Mouse (Mus musculus) embryonic fibroblast, embryonic 13.5 days (primary cell): ENCODE results near the gene Gm20708. TPM values are rescaled to one million over a fixed set of nuclear protein-coding genes. Genes with fewer than 3 reads are reported as not detected.

ENCODE experiments used
- H3K27ac ChIP-seq: 2 replicates; pipeline ENCODE4 v1.5.1; 2012; ENCODE audit warnings: low read length, control low read depth, inconsistent platforms; ENCODE audit not compliant: insufficient read depth
- H3K4me1 ChIP-seq: 2 replicates; pipeline ENCODE4 v1.6.1; 2011; ENCODE audit warnings: low read length; ENCODE audit not compliant: control insufficient read depth, insufficient read depth
- H3K4me3 ChIP-seq: 2 replicates; pipeline ENCODE4 v1.5.1; 2011; ENCODE audit warnings: mild to moderate bottlenecking, control low read depth, low read length; ENCODE audit not compliant: insufficient read depth
- CTCF ChIP-seq: IDR thresholded peaks from 2 replicates; pipeline ENCODE4 v1.5.1; 2011; ENCODE audit warnings: mild to moderate bottlenecking, control low read depth, low read length, moderate library complexity, borderline replicate concordance; ENCODE audit not compliant: insufficient read depth
- POLR2A ChIP-seq: IDR thresholded peaks from 2 replicates; pipeline ENCODE4 v1.6.1; 2011; ENCODE audit warnings: low read depth, mild to moderate bottlenecking, control low read depth, low read length, moderate library complexity
- polyA plus RNA-seq: library from polyadenylated mRNA; stranded (reverse); fragments of >200 nt; gene quantifications from 2 replicates; pipeline ENCODE4 v1.2.4, GENCODE M21; 2011; ENCODE audit warnings: low read depth; ENCODE audit not compliant: missing spikeins, insufficient read length

The Gm20708 gene
- polyA plus RNA-seq, 1 experiment: 0.49 TPM

DNA sequence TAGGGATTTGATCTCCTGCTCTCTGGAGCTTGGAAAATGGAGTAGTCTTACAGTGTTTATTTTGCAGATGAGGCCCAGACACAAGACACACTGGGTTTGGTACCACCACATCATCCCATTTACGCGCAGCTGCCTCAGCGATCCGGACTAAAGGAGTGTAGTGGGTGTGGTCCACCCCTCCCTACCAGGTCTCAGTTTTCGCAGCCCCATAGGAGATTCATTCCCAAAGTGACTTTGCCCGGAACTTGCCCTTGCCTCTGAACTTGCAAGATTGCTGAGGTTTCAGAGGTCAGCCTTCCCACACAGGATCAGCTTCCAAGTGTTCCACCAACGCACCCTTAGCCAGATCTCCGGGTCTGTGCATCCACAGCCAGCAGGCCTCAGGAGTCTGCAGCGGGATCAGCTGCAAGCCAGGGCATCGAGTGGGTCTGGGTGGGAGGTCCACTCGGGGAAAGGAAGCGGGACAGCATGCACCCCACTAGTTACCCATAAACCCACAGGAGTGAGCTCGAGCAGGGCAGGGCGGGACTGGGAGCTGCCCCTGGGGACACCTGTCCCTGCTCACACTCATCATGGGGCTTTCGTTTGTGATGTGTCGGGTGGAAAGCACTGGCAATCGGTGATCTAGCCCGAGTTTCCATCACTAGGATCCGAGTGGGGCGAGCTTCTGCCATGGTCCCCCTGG, 78.8 kb downstream of the Gm20708 start:
- Histone ChIP-seq H3K27ac (peak overlapping the region; percentile 15; the same call in 1 of the 2 replicates), H3K4me3 (no peak overlapping the region), H3K4me1 (no peaks in the 10 kb centered on the region)
- TF ChIP-seq POLR2A: 0 out of 2 replicates have a peak, but pooled peaks have one; percentile 16
- no peak for TF ChIP-seq CTCF

DNA sequence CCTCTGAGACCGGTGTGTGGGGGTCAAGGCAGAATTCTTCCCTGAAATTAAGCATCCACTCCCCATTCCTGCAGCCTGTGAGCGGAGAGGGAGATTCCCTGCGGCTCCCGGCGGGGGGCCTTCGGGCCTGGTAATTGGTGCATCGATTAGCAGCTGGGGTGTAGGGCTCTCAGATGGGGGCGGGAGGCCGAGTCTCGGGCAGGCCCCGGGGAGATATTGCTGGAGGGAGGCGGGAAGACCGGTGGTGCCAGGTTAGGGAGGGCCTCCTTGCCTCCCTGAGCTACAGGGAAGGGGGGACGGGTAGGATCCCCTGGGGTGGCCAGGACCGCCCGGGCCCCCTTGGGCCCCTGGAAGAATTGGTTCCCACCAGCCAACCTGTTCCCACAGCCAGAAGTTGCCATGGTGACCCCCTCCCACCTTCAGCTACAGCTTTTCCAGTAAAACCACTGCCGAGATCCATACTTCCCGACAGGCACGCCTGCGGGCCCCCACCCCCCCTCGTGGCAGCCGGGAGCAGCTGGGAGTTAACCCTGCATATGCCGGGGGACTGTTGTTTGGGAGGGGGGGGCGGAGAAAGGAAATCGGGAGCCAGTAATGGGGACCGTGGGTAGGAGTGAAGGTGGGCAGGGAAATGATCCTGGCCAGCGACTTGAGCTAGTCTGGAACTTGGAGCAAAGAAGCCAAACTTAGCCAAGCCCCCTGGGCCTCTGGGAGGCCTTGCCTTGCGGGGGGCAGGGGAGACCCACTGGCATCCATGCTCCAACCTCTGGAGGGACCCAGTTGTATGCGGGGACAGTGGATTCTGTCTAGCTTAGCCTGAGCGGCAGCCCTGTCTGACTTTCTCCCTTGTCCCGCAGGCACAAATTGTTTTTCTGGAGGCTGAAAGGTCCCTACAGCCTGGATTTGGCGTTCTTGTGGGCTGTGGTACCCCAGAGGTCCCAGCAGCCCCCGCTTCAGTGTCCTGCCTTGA, 79.7 kb downstream of the Gm20708 start:
- H3K4me3 ChIP-seq: no peak overlapping the region
- peak overlapping the region; percentile 66 for H3K27ac ChIP-seq
- TF ChIP-seq POLR2A (no peak), CTCF (no peak)
- no peaks in the 10 kb centered on the region for H3K4me1 ChIP-seq

Other genes starting within 250 kb of the Gm20708 start
- 17.9 and 24.8 TPM in 2 replicates for gene Tnrc6c, start 155.4 kb upstream of the Gm20708 start, polyA plus RNA-seq
- 0.30 and 0.39 TPM in 2 replicates for gene Tmc8, start 27.6 kb upstream of the Gm20708 start, polyA plus RNA-seq
- 19.5 and 20.5 TPM in 2 replicates for gene Tmc6, start 27.5 kb upstream of the Gm20708 start, polyA plus RNA-seq
- not detected in 2 replicates for gene 6030468B19Rik, start 12.0 kb upstream of the Gm20708 start, polyA plus RNA-seq
- 66.9 and 68.6 TPM in 2 replicates for gene Syngr2, start within 50 bp of the Gm20708 start, polyA plus RNA-seq
- 5.6 and 6.4 TPM in 2 replicates for gene Afmid, start 16.3 kb downstream of the Gm20708 start, polyA plus RNA-seq
- 48.4 and 61.9 TPM in 2 replicates for gene Tk1, start 16.4 kb downstream of the Gm20708 start, polyA plus RNA-seq
- gene Birc5, start 39.6 kb downstream of the Gm20708 start, polyA plus RNA-seq: 73.3 and 86.8 TPM in 2 replicates
- gene Tmem235, start 51.1 kb downstream of the Gm20708 start, polyA plus RNA-seq: not detected in 2 replicates
- 1.2 and 1.7 TPM in 2 replicates for gene Tha1, start 63.8 kb downstream of the Gm20708 start, polyA plus RNA-seq
- gene Socs3, start 160.4 kb downstream of the Gm20708 start, polyA plus RNA-seq: 15.2 and 31.9 TPM in 2 replicates
- 29.5 and 33.4 TPM in 2 replicates for gene Pgs1, start 176.6 kb downstream of the Gm20708 start, polyA plus RNA-seq